Mouse (Mus musculus) bone marrow, adult 2 months (tissue): ENCODE measurements around the gene Wdr45. TPM values are rescaled to one million over a fixed set of nuclear protein-coding genes. Genes with fewer than 3 reads are reported as not detected.
"Not testable (repeated sequence)": the region's sequence is repeated elsewhere in the genome, so short reads cannot be mapped to it uniquely, and the experiment has no call there.

Experiments used
- H3K27ac ChIP-seq: fragments of 200-500 bp; 2 replicates; pipeline ENCODE4 v1.5.1; 2012; ENCODE audit warnings: low read depth, mild to moderate bottlenecking, control low read depth, inconsistent platforms, low read length; ENCODE audit not compliant: control insufficient read depth, poor library complexity, insufficient read depth
- H3K4me1 ChIP-seq: fragments of 200-500 bp; 2 replicates; pipeline ENCODE4 v1.6.1; 2011; ENCODE audit warnings: low read length; ENCODE audit not compliant: control insufficient read depth, insufficient read depth
- H3K4me3 ChIP-seq: fragments of 200-500 bp; replicated peaks from 2 replicates; pipeline ENCODE3; 2011; ENCODE audit warnings: mild to moderate bottlenecking, low read depth, low read length, control low read depth; ENCODE audit not compliant: control insufficient read depth
- CTCF ChIP-seq: fragments of 200-500 bp; IDR thresholded peaks from 2 replicates; pipeline ENCODE4 v1.5.1; 2011; ENCODE audit warnings: low read length, control low read depth; ENCODE audit not compliant: control insufficient read depth, insufficient read depth
- POLR2A ChIP-seq: fragments of 200-500 bp; IDR thresholded peaks from 2 replicates; pipeline ENCODE4 v1.6.1; 2011; ENCODE audit warnings: low read depth, mild to moderate bottlenecking, control low read depth, low read length, borderline replicate concordance; ENCODE audit not compliant: control insufficient read depth
- WGBS: fragments of 180-500 bp; shearing (Covaris S2); methylation state at CpG from one replicate; pipeline ENCODE4 v1.1.7; 2018; 5-methylcytosine and 5-hydroxymethylcytosine counted together
- polyA plus RNA-seq: library from polyadenylated mRNA; stranded (reverse); fragments of >200 nt; gene quantifications from 2 replicates; pipeline ENCODE4 v1.2.4, GENCODE M21; 2011; ENCODE audit warnings: low replicate concordance; ENCODE audit not compliant: missing spikeins, insufficient read depth, insufficient read length

Gene Wdr45
- polyA plus RNA-seq, 1 experiment: 91.1 TPM

DNA sequence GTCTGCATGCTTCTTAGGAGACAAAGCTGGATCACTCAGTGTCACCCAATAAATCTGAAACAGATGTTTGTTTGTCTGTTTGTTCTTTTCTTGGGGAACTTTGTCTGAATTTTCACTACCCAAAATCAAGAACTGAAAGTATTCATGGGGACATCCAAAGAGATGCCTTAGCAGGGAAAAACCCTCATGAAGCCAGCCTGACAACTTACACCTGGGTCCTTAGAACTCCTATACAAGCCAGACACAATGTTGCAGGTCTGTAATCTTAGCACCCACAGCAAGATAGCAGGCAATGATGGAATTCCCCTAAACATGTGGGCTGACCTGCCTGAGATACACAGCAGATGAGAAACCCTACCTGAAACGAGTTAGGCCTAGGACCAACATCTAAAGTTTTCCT, 30.8 kb downstream of the Wdr45 start:
- TF ChIP-seq CTCF (no peak), POLR2A (no peak)
- WGBS: 58% methylated on average over 1 of the region's 1 CpGs
- Histone ChIP-seq H3K4me3 (no peak overlapping the region), H3K27ac (no peak overlapping the region), H3K4me1 (no peaks in the 10 kb centered on the region)

DNA sequence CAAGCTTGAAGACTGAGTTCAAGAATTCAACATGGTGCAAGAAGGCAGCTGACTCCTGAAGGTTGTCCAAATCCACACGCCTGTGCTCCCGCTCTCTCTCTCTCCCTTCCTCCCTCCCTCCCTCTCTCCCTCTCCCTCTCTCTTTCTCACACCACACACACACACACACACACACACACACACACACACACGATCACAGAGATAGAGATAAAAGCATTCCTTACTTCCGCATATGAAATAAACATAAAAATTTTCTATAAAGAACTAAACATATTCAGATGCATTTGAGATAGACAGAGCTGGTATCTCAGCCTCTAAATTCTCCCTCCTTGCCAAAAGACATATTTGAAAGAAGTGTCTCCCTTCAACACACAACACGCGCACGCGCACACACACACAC, 31.3 kb downstream of the Wdr45 start:
- TF ChIP-seq CTCF (no peak), POLR2A (no peak)
- Histone ChIP-seq H3K27ac (no peak overlapping the region), H3K4me3 (no peak overlapping the region), H3K4me1 (no peaks in the 10 kb centered on the region)
- WGBS: 86% methylated on average over 8 of the region's 8 CpGs

DNA sequence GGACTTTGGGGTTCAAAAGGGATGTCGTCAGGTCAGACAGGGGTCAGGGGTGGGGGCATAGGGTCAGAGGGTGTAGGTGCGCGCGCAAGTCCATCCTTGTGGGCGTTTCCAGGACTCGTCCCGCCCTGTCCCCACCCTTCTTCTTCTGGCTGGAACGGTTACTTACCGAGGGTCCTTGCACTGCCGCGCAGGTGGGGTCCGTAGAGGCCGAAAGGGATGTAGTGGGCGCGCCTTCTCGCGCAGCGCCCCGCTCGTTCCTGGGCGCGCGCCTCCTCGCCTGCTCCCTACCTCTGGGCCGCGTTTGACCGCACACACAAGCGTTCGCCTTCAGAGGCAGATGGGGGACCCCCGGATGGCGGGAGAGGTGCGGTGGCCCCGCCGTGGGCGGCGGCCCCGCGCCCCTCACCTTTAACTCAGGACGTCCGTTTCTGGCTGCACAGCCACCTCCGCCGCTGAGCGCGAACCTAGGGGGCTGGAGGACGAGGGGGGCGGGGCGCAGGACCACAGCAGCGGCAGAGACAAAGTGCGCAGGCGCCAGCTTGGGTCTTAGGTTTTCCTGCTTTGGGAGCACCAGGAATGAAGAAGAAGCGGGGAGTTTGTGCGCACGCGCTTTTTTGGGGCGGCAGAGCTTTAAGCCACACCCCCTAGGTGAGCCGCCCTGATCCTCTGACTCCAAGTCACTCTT, 36.4 kb downstream of the Wdr45 start, which contains the start of gene Ccdc120:
Gene Ccdc120, minus strand, starts transcription at position 474 of the 685 bp plus-strand sequence.
- peak within 1 kb of the TSS; percentile 11 for H3K4me3 ChIP-seq
- 7% methylated on average over 50 of the region's 56 CpGs for WGBS
- H3K4me1 ChIP-seq: no peaks in the 10 kb centered on the region
- TF ChIP-seq POLR2A (no peak), CTCF (no peak)
- H3K27ac ChIP-seq: no peak within 1 kb of the TSS

DNA sequence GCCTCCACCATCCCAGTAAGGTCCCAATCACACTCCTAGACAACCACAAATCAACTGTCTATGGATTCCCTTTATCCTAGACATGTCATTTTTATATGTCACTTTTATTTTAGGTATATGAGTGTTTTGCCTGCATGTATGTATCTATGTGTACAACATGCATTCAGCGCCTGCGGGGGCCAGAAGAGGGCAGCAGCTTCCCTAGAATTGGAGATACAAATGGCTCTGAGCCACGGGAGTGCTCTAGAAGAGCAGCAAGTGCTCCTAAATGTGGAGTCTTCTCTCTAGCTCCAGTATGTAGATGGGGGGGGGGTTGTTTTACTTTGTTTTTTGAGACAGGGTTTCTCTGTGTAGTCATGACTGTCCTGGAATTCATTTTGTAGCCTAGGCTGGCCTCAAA, 39.5 kb downstream of the Wdr45 start:
- H3K4me3 ChIP-seq, H3K27ac ChIP-seq, H3K4me1 ChIP-seq: not testable (repeated sequence)
- 11% methylated on average over 3 of the region's 3 CpGs for WGBS

DNA sequence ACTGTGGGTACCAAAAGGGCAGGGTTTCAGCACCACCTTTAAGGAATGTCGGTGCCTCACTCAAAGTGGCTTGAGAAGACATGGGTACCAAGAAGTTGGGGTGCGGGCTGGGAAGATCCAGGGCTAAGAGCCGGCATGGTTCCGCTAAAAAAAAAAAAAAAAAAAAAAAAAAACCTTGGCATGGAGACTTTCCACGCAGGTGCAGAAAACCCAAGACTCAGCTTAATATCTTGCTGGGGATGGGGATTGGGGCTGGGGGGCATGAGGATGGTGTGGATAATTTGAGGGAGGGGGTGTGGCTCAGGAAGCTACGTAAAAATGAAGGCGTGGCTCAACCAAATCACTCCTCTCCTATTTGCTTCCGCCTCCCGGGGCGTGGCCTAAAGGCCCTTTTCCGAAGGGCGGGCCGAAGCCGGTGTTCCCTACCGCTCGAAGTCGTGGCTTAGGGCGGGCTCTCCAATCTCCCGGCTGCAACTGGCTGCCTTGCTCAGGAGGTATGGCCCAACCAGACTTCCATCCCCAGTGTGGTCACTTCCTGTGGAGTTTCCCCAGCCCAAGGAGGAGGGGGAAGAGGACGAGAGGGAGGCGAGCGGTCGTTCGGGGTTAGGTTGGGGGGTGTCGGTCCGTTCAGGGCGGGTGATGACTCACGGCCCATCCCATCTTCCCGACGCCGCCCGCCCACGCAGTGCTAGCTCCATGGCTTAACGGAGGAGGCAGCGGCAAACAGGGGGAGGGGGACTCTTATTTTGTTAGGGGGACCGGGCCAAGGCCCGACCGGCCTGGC, 48.2 kb downstream of the Wdr45 start, which contains the start of gene Tfe3:
Gene Tfe3, plus strand, starts transcription at position 424 of the 784 bp plus-strand sequence.
- TF ChIP-seq POLR2A (peak; percentile 39; the same call in 1 of the 2 replicates), CTCF (no peak)
- 22% methylated on average over 29 of the region's 38 CpGs for WGBS
- H3K4me1 ChIP-seq: no peaks in the 10 kb centered on the region
- H3K4me3 ChIP-seq: peak within 1 kb of the TSS; percentile 97
- peak within 1 kb of the TSS; percentile 89 for H3K27ac ChIP-seq

DNA sequence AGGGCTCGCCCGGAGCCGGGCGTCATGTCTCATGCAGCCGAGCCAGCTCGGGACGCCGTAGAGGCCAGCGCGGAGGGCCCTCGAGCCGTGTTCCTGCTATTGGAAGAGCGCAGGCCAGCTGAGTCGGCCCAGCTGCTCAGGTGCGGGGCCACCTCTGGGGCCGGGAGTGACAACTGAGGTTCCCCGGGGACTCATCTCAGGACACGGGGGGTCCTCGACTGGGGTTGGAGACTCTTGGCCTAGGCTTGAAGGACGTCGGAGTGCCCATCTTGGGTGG, 48.7 kb downstream of the Wdr45 start:
- whole genome bisulfite sequencing: 22% methylated on average over 21 of the region's 21 CpGs
- Histone ChIP-seq H3K4me3 (peak overlapping the region; percentile 97), H3K4me1 (no peaks in the 10 kb centered on the region), H3K27ac (peak overlapping the region; percentile 89)
- TF ChIP-seq POLR2A (no peak), CTCF (no peak)

DNA sequence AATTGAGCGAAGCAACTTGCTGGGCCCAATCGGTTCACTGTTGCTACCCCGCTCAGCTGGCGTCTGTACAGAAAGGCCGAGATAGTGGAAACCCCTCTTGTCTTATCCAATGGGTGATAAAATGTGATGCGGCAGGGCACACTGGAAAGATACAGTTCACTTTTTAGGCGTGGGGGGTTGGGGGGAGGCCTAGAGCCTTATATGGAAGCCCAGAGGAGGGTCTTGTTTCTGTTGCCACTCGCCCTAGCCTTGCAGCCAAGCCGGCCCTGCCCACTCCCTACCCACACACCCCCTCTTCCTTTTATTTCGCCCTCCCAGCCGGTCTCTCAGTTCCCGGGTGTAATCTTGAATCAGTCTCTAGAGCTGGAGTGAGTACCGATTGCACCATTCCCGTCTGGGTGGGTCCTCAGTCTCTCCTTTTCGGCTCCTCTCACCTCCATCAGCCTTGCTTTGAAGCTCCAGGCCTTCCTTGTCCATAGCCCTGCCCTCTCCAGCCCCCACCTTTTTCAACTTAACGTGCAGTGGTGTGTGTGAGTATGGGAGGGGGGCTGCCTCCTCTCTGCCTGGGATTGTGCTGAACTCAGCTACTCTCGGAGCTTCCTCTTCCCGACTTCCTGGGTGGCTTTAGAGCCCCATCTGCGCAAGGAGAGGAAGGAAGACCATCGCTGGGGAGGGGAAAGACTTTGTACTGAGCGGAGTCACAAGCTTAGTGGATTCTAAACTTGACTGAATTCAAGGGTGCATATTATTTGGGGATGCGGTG, 49.7 kb downstream of the Wdr45 start:
- Histone ChIP-seq H3K4me3 (peak overlapping the region; percentile 97), H3K27ac (peak overlapping the region; percentile 89), H3K4me1 (no peaks in the 10 kb centered on the region)
- TF ChIP-seq POLR2A (no peak), CTCF (no peak)
- WGBS: 10% methylated on average over 22 of the region's 22 CpGs

DNA sequence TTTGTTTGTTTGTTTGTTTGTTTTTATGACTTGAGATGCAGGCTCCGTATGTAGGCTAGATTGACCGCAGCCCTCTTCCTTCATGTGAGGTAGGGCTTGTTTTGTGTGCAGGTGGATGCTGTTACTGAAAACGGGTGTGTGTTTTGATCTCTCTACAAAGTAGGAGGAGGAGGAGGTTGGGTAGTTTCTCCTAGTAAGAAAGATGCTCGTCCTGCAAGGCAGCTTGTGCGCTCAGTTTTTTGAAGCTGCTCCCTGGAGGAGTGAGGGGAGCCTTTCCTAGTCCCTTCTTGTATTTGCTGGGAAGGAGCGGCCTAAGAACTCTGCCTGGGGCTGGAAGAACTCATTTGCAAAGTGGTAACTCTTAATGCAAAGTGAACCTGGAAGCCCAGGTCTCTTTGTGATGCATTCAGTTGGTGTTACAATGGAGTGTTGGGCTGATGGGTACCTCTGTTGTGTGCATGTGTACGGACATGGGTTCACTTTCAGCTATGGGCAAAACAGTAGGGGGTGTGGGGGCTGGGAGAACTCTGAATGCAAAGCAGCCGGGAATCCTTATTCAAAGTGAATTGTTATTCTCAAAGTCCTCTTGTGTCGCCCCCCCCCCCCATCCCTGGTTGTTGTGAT, 50.6 kb downstream of the Wdr45 start:
- TF ChIP-seq CTCF: no peak
- no peak for TF ChIP-seq POLR2A
- peak overlapping the region; percentile 18 for H3K4me3 ChIP-seq
- H3K27ac ChIP-seq: no peak overlapping the region; the same call in 1 of the 2 replicates
- 61% methylated on average over 9 of the region's 9 CpGs for WGBS
- no peaks in the 10 kb centered on the region for H3K4me1 ChIP-seq
